Mouse (Mus musculus) lung, postnatal 0 days (tissue): ENCODE data around the gene Rasl10a. TPM values are rescaled to one million over a fixed set of nuclear protein-coding genes. Genes with fewer than 3 reads are reported as not detected.

Source experiments
- ATAC-seq: fragments of 200-750 bp; cut with Nextera tagmentation; 2 replicates; pipeline ENCODE4 v1.8.0; 2017; ENCODE audit warnings: moderate library complexity
- DNase-seq: peaks from one replicate; pipeline ENCODE4 v3.0.0-alpha.2; 2016; ENCODE audit warnings: low spot score
- H3K27ac ChIP-seq: fragments of 300-500 bp; sonication (generic); 2 replicates; pipeline ENCODE4 v1.5.1; 2014; ENCODE audit warnings: antibody characterized with exemption, mild to moderate bottlenecking, low read length, mixed read lengths
- H3K27me3 ChIP-seq: fragments of 300-500 bp; sonication (generic); replicated peaks from 2 replicates; pipeline ENCODE4 v1.6.1; 2014; ENCODE audit warnings: low read length, mixed read lengths; ENCODE audit not compliant: insufficient read depth
- H3K36me3 ChIP-seq: fragments of 300-500 bp; sonication (generic); 2 replicates; pipeline ENCODE4 v1.6.1; 2014; ENCODE audit warnings: low read length, mixed read lengths; ENCODE audit not compliant: insufficient read depth
- H3K4me1 ChIP-seq: fragments of 300-500 bp; sonication (generic); 2 replicates; pipeline ENCODE4 v1.6.1; 2014; ENCODE audit warnings: antibody characterized with exemption, low read depth, low read length, mixed read lengths; ENCODE audit not compliant: insufficient read depth
- H3K4me2 ChIP-seq: fragments of 300-500 bp; sonication (generic); replicated peaks from 2 replicates; pipeline ENCODE4 v1.6.1; 2014; ENCODE audit warnings: low read depth, mild to moderate bottlenecking, low read length, moderate library complexity, mixed read lengths
- H3K4me3 ChIP-seq: fragments of 300-500 bp; sonication (generic); 2 replicates; pipeline ENCODE4 v1.5.1; 2014; ENCODE audit warnings: low read depth, low read length
- H3K9ac ChIP-seq: fragments of 300-500 bp; sonication (generic); replicated peaks from 2 replicates; pipeline ENCODE4 v1.6.1; 2014; ENCODE audit warnings: low read depth, mild to moderate bottlenecking
- H3K9me3 ChIP-seq: fragments of 300-500 bp; sonication (generic); 2 replicates; pipeline ENCODE4 v1.6.1; 2016; ENCODE audit warnings: low read length, mixed read lengths
- CTCF ChIP-seq: IDR thresholded peaks from 2 replicates; pipeline ENCODE4 v1.5.1; 2016; ENCODE audit warnings: antibody characterized with exemption, mild to moderate bottlenecking
- EP300 ChIP-seq: IDR thresholded peaks from 2 replicates; pipeline ENCODE4 v1.6.1; 2016; ENCODE audit warnings: antibody characterized with exemption, mild to moderate bottlenecking, control low read depth
- WGBS: fragments of 180-500 bp; shearing (Covaris S2); extraction: QIAGEN DNeasy Blood & Tissue Kit; methylation state at CpG from one replicate; pipeline ENCODE4 v1.1.7; 2014; 5-methylcytosine and 5-hydroxymethylcytosine counted together
- polyA plus RNA-seq: library from polyadenylated mRNA; unstranded; fragments of >200 nt; fragmentation: Nextera tagmentation; extraction: Ambion mirVana; gene quantifications from 2 replicates; pipeline ENCODE4 v1.2.1, GENCODE M21; 2015

Gene Rasl10a
- polyA plus RNA-seq, 1 experiment from 2014 or later, result 2.3 TPM

DNA sequence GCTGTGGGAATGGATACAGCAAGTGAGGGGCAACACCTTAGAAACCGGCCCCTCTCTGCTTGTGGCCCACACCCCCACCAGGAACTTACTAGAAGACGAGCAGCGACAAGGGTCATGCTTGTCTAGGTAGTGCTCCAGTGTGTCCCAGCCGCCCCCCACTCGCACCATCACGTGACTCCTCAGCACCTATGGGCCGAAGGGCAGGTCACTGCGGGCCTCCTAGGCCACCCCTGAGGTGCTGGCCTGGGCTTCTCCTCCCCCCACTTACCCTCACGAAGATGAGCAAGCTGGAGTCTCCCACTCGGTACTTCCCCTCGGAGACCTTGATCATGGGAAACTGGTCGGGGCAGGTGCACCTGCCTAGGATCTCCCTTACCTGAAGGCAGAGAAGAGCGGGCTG lies 4.4 kb downstream of the Rasl10a start:
- Histone ChIP-seq H3K36me3 (peaks cover 4% of the 10 kb centered on the region; the same call in 1 of the 2 replicates), H3K4me1 (peaks cover 46% of the 10 kb centered on the region), H3K27ac (peak overlapping the region; percentile 14; the same call in 1 of the 2 replicates), H3K9me3 (no peaks in the 10 kb centered on the region), H3K9ac (0 out of 2 replicates have a peak overlapping the region, but pooled peaks have one; percentile 19), H3K4me2 (peak overlapping the region; percentile 78), H3K4me3 (peak overlapping the region; percentile 33), H3K27me3 (peaks cover 40% of the 10 kb centered on the region)
- TF ChIP-seq EP300 (no peak), CTCF (no peak)
- 36% methylated on average over 13 of the region's 13 CpGs for WGBS
- ATAC-seq (no peak), DNase-seq (no peak)

DNA sequence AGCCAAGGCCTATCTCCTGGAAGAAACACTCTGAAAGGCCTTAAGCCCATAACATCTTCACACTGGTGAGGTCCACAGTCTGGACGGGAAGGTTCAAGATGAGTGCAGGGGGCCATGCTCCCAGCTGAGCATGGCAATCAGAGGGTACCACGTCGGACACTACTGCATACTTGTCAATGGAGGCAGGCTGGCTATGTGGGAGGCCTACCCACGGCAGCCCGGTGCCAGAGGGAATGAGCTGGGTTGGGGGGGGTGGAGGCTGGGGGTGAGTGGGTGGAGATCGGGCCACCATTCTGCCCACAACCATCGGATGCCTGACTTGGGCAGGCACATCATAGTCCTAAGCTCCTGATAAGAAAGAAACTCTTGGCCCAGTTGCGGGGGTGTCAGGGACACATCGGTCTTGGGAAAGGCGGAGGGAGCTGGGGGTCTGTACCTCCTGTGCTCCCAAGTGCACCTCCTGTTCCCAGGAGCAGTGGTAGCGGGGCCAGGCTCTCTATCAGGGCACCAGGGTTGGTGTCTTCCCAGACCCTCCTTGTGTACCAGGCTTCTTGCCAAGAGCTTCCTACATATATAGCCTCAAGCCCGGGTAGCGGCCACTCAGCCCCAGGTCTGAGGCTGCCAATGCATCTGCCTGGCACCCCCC lies 5.1 kb downstream of the Rasl10a start:
- Histone ChIP-seq H3K9ac (no peak overlapping the region), H3K27me3 (peaks cover 33% of the 10 kb centered on the region), H3K4me1 (peaks cover 42% of the 10 kb centered on the region), H3K36me3 (peaks cover 4% of the 10 kb centered on the region; the same call in 1 of the 2 replicates), H3K4me3 (no peak overlapping the region), H3K9me3 (no peaks in the 10 kb centered on the region), H3K27ac (no peak overlapping the region), H3K4me2 (no peak overlapping the region)
- DNase-seq (no peak), ATAC-seq (no peak)
- TF ChIP-seq CTCF (no peak), EP300 (no peak)
- 75% methylated on average over 13 of the region's 13 CpGs for WGBS

DNA sequence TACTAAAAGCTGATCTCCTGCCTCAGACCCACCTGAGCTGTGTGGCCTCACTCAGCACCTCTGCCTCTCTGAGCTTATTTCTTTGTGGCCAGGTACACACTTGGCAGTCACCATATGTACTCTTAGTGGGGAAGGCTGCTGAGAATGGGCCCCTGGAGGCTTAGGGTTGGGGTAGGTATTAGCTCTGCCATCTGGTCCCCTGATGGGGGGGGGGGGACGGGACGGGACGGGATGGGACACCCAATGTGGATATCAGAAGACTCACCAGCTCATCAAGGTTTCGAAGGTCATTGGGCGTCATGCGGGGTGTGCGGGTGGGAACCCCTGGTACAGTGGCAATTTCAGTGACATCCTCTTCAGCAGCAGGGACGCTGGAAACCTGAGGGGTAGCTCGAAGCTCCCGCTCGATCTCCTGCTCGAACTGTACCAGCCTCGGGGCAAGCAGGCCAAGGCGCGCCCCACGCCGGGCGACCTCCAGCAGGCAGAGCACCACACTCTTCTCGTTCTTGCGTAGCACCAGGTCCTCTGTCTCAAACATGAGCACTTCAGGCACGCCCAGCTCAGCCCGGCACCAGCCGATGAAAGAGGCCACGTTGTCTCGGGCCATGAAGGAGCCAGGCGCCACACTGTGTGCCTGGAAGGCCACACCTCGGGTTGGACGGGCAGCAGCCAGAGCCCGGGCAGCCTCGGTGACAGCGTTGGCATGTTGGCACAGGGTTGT lies 5.8 kb downstream of the Rasl10a start:
- WGBS, result 63% methylated on average over 31 of the region's 31 CpGs
- Histone ChIP-seq H3K4me1 (peaks cover 37% of the 10 kb centered on the region), H3K4me2 (peak overlapping the region; percentile 88), H3K36me3 (peaks cover 10% of the 10 kb centered on the region; the same call in 1 of the 2 replicates), H3K27me3 (peaks cover 31% of the 10 kb centered on the region), H3K4me3 (peak overlapping the region; percentile 60; the same call in 1 of the 2 replicates), H3K9ac (no peak overlapping the region), H3K9me3 (no peaks in the 10 kb centered on the region), H3K27ac (no peak overlapping the region)
- no peak for ATAC-seq
- no peak for TF ChIP-seq EP300
- TF ChIP-seq CTCF, result no peak
- peak; percentile 34 for DNase-seq

DNA sequence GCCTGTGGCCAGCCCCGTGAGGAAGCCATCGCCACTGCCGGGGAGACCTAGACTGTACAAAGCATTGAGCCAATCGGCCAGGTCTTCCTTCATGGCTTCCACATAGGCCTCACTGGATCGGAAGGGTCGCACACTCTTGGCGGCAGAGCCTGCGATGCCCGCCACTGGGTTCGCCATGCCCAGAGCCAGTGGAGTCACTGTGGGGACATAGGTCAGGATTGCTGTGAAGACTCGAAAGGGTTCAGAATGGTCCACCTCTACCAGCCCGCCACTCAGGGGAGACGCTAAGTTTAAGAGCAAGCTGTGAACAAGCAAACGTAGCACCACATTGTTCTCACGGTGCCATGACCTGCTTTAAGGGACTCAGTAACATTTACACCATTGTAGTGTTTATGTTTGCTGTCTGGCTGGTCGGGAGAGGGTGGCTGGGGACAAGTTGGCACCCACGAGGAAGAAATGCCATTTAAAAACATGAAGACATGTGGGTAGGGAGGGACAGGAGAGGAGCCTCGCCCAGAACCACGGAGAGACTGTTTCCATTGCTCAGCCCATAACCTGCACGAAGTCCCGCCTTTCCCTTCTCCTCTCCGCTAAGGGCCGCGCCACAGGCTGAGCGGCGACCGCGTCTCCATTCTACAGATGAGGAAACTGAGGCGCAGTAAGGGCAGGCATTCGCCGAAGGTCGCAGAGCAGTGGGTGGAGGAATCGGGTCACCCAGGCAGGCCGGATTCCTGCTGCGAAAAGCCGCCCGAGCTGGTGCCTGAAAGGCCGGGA lies 6.5 kb downstream of the Rasl10a start:
- peak; percentile 57 for DNase-seq
- Histone ChIP-seq H3K36me3 (peaks cover 10% of the 10 kb centered on the region; the same call in 1 of the 2 replicates), H3K4me3 (peak overlapping the region; percentile 60), H3K27ac (no peak overlapping the region; the same call in 1 of the 2 replicates), H3K27me3 (peaks cover 24% of the 10 kb centered on the region), H3K4me2 (peak overlapping the region; percentile 88), H3K9me3 (no peaks in the 10 kb centered on the region), H3K4me1 (peaks cover 32% of the 10 kb centered on the region), H3K9ac (peak overlapping the region; percentile 48)
- ATAC-seq, result no peak
- WGBS, result 15% methylated on average over 36 of the region's 38 CpGs
- TF ChIP-seq CTCF, result no peak
- TF ChIP-seq EP300, result no peak

DNA sequence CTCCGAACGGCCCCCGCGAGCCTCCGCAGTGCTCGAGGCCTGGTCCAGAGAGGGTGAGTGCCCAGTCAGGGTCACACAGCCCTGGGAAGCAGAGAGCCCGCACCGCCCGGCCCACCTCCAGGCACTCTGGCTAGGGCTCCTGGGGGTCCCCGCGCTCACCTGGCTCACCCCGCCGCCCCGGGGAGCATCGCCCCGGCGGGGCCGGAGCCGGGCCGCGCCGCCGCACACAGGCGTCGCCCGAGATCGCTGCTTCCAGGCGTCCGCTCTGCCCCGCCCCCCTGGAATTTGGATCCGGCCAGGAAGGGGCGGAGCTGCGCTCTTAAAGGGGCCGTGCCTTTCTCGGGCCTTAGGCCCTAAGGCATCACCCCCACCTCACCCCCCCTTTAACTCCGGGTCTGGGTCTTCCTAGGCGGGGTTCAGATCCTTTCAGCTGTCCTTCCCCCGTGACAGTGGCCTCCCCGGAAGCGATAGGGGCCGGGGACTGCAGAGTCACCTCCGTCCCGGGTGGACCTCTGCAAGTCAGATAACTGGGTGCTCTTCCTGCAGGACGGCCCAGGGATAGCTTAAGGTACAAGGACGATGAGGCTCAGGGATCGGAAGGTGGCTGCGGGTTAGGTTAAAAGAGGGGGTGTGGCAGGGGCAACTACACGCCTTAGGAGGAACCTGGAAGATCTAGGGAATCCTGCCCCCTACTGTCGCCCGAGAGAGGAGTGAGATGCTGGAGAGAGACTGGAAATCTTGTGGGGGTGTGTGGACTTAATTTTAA lies 7.3 kb downstream of the Rasl10a start, which contains the start of gene Gas2l1:
Gene Gas2l1 (minus strand): TSS at position 272 of the 766 bp plus-strand sequence.
- WGBS, result 1% methylated on average over 43 of the region's 50 CpGs
- ATAC-seq (peak; percentile 79), DNase-seq (peak; percentile 92)
- Histone ChIP-seq H3K4me2 (peak within 1 kb of the TSS; percentile 88), H3K9me3 (no peaks in the 10 kb centered on the region), H3K27ac (peak within 1 kb of the TSS; percentile 28), H3K27me3 (peaks cover 16% of the 10 kb centered on the region), H3K36me3 (peaks cover 10% of the 10 kb centered on the region; the same call in 1 of the 2 replicates), H3K4me1 (peaks cover 29% of the 10 kb centered on the region), H3K9ac (peak within 1 kb of the TSS; percentile 48), H3K4me3 (peak within 1 kb of the TSS; percentile 60)
- TF ChIP-seq EP300, result no peak
- peak; percentile 77 for TF ChIP-seq CTCF
